Mouse (Mus musculus) stomach, embryonic 14.5 days (tissue): ENCODE data around the gene Ubash3b. TPM values are rescaled to one million over a fixed set of nuclear protein-coding genes. Genes with fewer than 3 reads are reported as not detected.

ENCODE experiments used
- ATAC-seq: fragments of 200-750 bp; cut with Nextera tagmentation; 2 replicates; pipeline ENCODE4 v1.8.0; 2017; ENCODE audit warnings: low read depth, moderate TSS enrichment; ENCODE audit not compliant: insufficient number of reproducible peaks, insufficient read depth, low FRiP score
- H3K27ac ChIP-seq: fragments of 300-500 bp; sonication (generic); 2 replicates; pipeline ENCODE4 v1.5.1; 2014; ENCODE audit warnings: mild to moderate bottlenecking, low read length, moderate library complexity, mixed read lengths
- H3K27me3 ChIP-seq: fragments of 300-500 bp; sonication (generic); 2 replicates; pipeline ENCODE4 v1.6.1; 2014; ENCODE audit warnings: low read length, control low read depth, mixed read lengths; ENCODE audit not compliant: control insufficient read depth, insufficient read depth
- H3K36me3 ChIP-seq: fragments of 300-500 bp; sonication (generic); 2 replicates; pipeline ENCODE4 v1.6.1; 2014; ENCODE audit warnings: mild to moderate bottlenecking, control low read depth, low read length, moderate library complexity, mixed read lengths; ENCODE audit not compliant: control insufficient read depth, insufficient read depth
- H3K4me1 ChIP-seq: fragments of 300-500 bp; sonication (generic); 2 replicates; pipeline ENCODE4 v1.6.1; 2014; ENCODE audit warnings: low read length, control low read depth, mixed read lengths; ENCODE audit not compliant: control insufficient read depth, insufficient read depth
- H3K4me2 ChIP-seq: fragments of 300-500 bp; sonication (generic); replicated peaks from 2 replicates; pipeline ENCODE4 v1.6.1; 2014; ENCODE audit warnings: low read depth, low read length, control low read depth
- H3K4me3 ChIP-seq: fragments of 300-500 bp; sonication (generic); 2 replicates; pipeline ENCODE4 v1.5.1; 2014; ENCODE audit warnings: low read depth, low read length, control low read depth
- H3K9ac ChIP-seq: fragments of 300-500 bp; sonication (generic); replicated peaks from 2 replicates; pipeline ENCODE4 v1.6.1; 2014; ENCODE audit warnings: low read depth, mild to moderate bottlenecking, control low read depth, low read length, moderate library complexity, mixed read lengths
- H3K9me3 ChIP-seq: fragments of 300-500 bp; sonication (generic); 2 replicates; pipeline ENCODE4 v1.6.1; 2016; ENCODE audit warnings: low read depth, low read length, control low read depth; ENCODE audit not compliant: control insufficient read depth
- WGBS: fragments of 180-500 bp; shearing (Covaris S2); extraction: QIAGEN DNeasy Blood & Tissue Kit; methylation state at CpG from one replicate; pipeline ENCODE4 v1.1.7; 2014; 5-methylcytosine and 5-hydroxymethylcytosine counted together
- polyA plus RNA-seq: library from polyadenylated mRNA; unstranded; fragments of >200 nt; fragmentation: Nextera tagmentation; extraction: Ambion mirVana; gene quantifications from 2 replicates; pipeline ENCODE4 v1.2.1, GENCODE M21; 2014

Ubash3b gene
- polyA plus RNA-seq, 1 experiment from 2014 or later, result 3.7 TPM

DNA sequence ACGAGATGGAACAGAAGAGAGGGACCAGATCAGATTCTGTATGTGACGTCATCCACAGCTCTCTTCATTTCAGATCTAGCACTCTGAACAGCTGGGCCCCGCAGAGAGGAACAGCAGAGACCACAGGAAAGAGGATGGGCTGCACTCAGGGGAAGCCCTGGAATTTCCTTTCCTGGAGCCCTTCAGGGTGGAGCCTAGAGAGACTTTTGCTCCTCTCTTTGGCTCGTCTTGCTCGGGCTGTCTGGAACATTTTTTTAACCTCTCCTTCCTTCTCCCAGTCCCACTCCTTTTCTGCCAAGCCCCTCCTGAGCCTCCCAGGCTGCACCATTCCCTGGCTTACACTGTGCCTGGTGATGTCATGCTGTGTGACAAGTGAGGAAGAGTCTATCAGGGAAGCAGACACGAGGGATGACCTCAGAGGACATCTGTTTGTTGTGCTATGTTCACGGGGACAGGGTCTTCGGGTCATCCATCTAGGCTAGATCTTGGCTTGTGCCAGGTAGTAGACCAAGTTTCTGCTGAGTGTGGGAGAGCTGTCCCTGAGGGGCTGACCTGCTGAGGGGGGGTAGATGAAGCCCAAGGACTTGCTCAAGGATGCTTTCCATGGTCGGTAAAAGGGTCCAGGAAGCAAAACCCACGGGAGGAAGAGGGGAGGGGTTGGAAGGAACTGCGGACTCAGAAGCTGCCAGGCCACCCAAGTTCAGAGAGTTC, 77.2 kb downstream of the Ubash3b start:
- H3K36me3 ChIP-seq, result no peaks in the 10 kb centered on the region
- WGBS, result 21% methylated on average over 11 of the region's 11 CpGs
- no peaks in the 10 kb centered on the region for H3K27me3 ChIP-seq
- peaks cover 13% of the 10 kb centered on the region for H3K4me1 ChIP-seq
- peak; percentile 86; the same call in 1 of the 2 replicates for ATAC-seq
- H3K4me2 ChIP-seq, result no peak overlapping the region; the same call in 1 of the 2 replicates
- no peak overlapping the region for H3K9ac ChIP-seq
- H3K4me3 ChIP-seq, result no peak overlapping the region
- H3K9me3 ChIP-seq, result no peaks in the 10 kb centered on the region
- peak overlapping the region; percentile 52; the same call in 1 of the 2 replicates for H3K27ac ChIP-seq

DNA sequence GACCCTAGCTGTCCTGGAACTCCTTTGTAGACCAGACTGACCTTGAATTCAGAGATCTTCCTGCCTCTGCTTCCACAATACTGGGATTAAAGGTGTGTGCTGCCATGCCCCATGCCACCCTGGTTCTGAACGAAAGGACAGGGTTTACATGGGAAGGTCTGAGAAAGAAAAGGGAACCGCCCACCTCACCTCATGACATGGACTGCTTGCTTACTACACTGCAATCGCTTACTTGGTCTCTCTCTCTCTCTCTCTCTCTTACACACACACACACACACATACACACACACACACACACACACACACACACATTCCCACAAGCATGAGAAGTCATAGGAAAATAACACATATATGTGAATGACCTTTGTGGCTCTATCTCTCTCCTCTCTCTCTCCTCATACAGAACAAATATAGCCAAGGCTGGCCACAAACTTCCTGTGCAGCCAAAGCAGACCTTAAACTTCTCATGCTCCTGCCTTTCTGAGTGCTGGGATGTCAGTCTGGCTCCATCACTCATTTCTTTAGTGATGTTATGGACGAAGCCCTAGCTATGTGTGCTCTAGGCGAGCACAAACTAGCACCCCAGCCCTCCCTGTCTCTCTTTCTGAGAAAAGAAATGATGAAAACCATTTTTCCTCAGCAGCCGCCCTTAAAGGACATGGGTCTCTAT, 78.0 kb downstream of the Ubash3b start:
- ATAC-seq, result no peak
- Histone ChIP-seq H3K36me3 (no peaks in the 10 kb centered on the region), H3K27ac (peak overlapping the region; percentile 28; the same call in 1 of the 2 replicates), H3K4me2 (no peak overlapping the region), H3K4me3 (no peak overlapping the region), H3K27me3 (no peaks in the 10 kb centered on the region), H3K4me1 (peaks cover 13% of the 10 kb centered on the region), H3K9me3 (no peaks in the 10 kb centered on the region), H3K9ac (no peak overlapping the region)
- 76% methylated on average over 6 of the region's 6 CpGs for WGBS

DNA sequence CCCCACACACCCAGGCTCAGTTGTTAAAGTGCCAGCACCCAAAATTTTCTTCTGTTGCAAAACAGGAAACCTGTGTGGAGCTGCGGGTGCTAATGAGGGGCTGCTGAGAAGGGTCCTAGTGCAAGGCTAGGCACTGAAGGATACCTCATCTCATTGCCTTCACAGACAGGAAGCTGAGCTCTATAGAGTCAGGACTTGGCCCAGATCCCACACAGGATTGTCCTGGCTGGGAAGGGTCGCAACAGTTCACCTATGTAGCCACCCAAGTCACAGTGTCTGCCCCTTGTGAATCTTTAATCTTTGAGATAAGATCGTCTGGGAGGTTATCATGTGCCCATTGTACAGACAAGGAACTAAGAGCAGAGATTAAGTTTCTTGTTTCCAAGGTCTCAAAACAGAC, 78.6 kb downstream of the Ubash3b start:
- WGBS, result 76% methylated on average over 3 of the region's 3 CpGs
- no peak for ATAC-seq
- Histone ChIP-seq H3K4me3 (no peak overlapping the region), H3K36me3 (no peaks in the 10 kb centered on the region), H3K4me2 (no peak overlapping the region), H3K27me3 (no peaks in the 10 kb centered on the region), H3K9me3 (no peaks in the 10 kb centered on the region), H3K27ac (no peak overlapping the region), H3K9ac (no peak overlapping the region), H3K4me1 (peaks cover 13% of the 10 kb centered on the region)

DNA sequence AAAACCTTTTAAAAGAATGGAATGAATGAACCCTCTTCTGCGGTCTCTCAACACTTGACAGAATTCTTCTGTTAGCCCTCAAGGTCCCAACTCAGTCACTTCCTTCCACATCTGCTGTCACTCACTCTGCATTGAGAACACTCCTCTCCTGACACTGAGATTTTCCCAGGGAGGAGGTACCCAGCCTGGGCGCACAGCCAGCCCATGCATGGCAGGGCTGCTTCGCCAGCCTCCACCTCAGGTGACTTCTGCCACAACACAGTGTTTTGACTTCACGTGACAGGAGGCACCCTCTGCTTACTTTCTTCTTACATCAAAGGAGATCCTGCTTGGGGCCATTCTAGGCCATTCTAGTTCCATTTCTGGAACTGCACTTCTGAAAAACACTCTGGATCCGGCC, 80.6 kb downstream of the Ubash3b start:
- Histone ChIP-seq H3K36me3 (no peaks in the 10 kb centered on the region), H3K4me2 (no peak overlapping the region), H3K4me3 (no peak overlapping the region), H3K9me3 (no peaks in the 10 kb centered on the region), H3K27me3 (no peaks in the 10 kb centered on the region), H3K4me1 (peaks cover 13% of the 10 kb centered on the region), H3K9ac (no peak overlapping the region), H3K27ac (no peak overlapping the region)
- WGBS, result 84% methylated on average over 5 of the region's 5 CpGs
- ATAC-seq, result no peak

DNA sequence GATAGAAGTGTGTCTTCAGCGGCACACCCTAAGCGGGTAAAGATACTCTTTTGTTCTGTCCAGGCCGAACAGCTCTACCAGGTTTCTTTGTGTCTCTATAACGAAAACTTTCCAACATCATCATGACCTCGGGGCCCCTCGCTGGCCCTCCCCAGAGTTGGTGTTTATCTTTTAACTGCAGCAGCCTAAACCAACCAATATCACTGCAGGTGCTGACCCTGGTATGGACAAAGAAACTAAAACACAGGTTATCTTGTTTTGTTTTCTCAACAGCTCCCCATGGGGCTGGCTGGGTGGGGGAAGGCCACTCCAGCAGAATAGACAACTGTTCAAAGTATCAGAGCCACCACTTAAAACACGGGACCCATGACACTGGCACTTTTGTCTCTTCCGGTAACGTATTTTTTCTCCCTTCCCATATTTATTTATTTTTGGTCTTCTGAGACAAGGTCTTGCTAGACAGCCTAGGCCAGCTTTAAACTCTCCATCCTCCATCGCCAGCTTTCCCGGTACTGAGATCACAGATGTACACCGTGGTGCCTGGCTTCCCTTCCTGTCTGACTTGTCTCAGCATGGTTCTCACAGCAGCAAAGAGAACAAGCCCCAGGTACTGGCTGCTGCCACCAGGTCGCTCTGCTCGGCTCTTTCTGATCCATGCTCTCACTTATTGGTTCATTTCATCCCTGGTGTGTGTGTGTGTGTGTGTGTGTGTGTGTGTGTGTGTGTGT, 81.9 kb downstream of the Ubash3b start:
- Histone ChIP-seq H3K9ac (no peak overlapping the region), H3K4me3 (no peak overlapping the region), H3K4me2 (no peak overlapping the region), H3K27me3 (no peaks in the 10 kb centered on the region), H3K4me1 (peaks cover 9% of the 10 kb centered on the region), H3K27ac (no peak overlapping the region), H3K36me3 (no peaks in the 10 kb centered on the region), H3K9me3 (no peaks in the 10 kb centered on the region)
- ATAC-seq, result no peak
- WGBS, result 42% methylated on average over 14 of the region's 14 CpGs

DNA sequence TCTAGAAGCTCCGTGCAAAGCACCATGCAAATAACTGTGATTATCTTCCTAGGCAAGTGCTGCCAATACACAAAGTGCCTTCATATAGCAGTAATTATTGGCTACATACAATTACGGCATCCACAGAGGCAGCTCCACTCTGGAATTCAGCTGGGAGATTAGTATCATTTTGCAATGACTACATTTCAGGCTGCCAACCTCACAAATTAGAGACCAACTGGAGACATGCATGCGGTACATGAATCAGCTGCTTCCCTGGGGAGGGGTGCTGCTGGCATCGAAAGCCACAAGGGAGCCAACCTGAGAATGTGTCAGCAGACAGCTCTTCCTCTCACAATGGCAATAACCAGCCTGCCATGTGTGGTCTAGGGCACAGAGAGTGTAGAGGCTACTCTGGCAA, 83.3 kb downstream of the Ubash3b start:
- no peaks in the 10 kb centered on the region for H3K27me3 ChIP-seq
- no peaks in the 10 kb centered on the region for H3K9me3 ChIP-seq
- WGBS, result 86% methylated on average over 4 of the region's 4 CpGs
- no peaks in the 10 kb centered on the region for H3K36me3 ChIP-seq
- no peak overlapping the region for H3K27ac ChIP-seq
- H3K9ac ChIP-seq, result no peak overlapping the region
- H3K4me3 ChIP-seq, result no peak overlapping the region
- H3K4me2 ChIP-seq, result no peak overlapping the region
- ATAC-seq, result no peak
- no peaks in the 10 kb centered on the region for H3K4me1 ChIP-seq

DNA sequence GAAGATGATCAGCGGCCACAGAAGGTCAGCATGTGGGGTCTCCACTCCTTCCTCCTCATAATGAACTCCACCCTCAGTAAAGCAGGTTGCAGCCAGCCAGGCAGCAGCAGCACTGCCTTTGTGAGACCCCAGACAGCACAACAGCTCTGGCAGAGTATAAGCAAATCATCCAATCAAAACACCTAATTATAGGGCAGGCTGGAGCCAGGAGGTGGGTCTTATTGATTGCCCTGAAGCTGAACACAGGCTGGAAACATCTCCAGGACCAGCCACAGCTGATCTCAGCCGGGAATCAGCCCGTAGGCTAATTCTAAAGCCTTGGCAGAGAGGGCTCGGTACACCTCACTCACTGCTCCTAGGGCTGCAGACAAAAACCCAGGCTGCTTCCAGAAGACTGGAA, 85.3 kb downstream of the Ubash3b start:
- no peak for ATAC-seq
- WGBS, result 51% methylated on average over 4 of the region's 4 CpGs
- Histone ChIP-seq H3K27ac (no peak overlapping the region), H3K9me3 (no peaks in the 10 kb centered on the region), H3K36me3 (no peaks in the 10 kb centered on the region), H3K27me3 (no peaks in the 10 kb centered on the region), H3K4me3 (no peak overlapping the region), H3K9ac (no peak overlapping the region), H3K4me1 (no peaks in the 10 kb centered on the region), H3K4me2 (no peak overlapping the region)

DNA sequence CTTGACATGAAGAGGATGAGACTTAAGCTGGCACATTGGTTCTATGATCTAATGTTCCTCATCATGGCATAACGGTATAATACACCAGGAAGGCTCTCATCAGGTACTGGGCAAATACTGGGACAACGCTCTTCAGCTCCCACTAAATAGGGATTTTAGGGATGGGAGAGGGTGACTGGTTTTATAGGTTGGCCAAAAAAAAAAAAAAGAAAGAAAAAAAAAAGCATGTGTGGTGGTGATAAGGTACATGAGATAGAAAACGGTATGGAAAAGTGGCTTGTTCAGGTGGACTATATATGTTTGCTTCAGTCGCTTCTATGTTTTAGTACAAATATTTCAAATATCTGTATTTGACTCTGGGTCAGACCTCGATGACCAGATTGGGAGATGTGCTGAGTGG, 86.0 kb downstream of the Ubash3b start:
- Histone ChIP-seq H3K4me3 (no peak overlapping the region), H3K9ac (no peak overlapping the region), H3K4me1 (no peaks in the 10 kb centered on the region), H3K27ac (no peak overlapping the region), H3K27me3 (no peaks in the 10 kb centered on the region), H3K36me3 (no peaks in the 10 kb centered on the region), H3K4me2 (no peak overlapping the region), H3K9me3 (no peaks in the 10 kb centered on the region)
- 88% methylated on average over 5 of the region's 5 CpGs for WGBS
- ATAC-seq, result no peak
